Mouse (Mus musculus) brain, adult 2 months (tissue): ENCODE data around the gene Cyp1a2.
A peak's percentile ranks its signal among the peaks of the same experiment; 100 is the strongest.
"Not testable (repeated sequence)": the region's sequence is repeated elsewhere in the genome, so short reads cannot be mapped to it uniquely, and the experiment has no call there.

Experiments used
- DNase-seq: peaks from one replicate; pipeline ENCODE4 v3.0.0; 2011; ENCODE audit warnings: low read depth, low spot score

Cyp1a2 gene

DNA sequence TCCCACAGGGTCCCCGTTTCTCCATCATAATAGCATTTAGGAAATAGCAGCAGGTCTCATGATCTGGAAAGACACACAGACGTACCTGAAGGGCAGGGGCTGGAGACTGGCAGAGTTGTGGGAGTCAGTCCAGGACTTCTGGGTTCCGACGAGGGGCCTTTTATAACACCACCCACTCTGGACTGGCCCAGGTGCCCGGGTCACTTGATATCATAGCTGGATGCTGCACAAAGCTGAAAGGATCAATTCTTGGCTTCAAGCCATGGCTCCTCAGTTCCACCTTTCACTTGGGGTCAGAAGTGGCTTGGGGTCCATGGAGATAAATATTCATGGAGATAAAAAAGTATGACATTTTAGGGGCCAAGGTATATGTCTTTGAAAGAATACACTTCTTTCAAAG is at the start of gene Cyp1a2:
TSS of gene Cyp1a2 (minus strand) at position 184 of the 400 bp plus-strand sequence.
- no peak for DNase-seq

DNA sequence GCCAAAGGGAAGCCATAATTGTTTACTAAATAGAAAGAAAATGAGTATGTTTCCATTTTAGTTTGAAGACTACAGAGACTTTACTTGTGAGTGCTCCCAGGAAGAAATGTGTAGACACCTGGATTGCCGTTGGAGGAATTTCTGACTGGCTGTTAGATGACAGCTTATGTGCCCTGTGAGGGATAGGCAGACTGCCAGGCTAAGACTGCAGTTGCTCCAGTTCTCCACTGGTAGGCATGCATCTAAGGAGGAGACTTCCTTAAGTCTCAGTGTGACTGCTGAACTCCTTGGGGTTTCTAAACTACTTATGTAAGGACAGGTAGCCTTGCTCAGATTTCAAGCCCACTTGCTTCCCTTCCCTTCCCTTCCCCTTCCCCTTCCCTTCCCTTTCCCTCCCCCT is 44.8 kb upstream of the Cyp1a2 start:
- DNase-seq, result peak; percentile 84

GRCm38 (mm10) chr9:57724701-57725100 is 41.2 kb upstream of the Cyp1a2 start:
- DNase-seq, result no peak

GRCm38 (mm10) chr9:57723796-57724195 is 40.3 kb upstream of the Cyp1a2 start:
- DNase-seq, result peak; percentile 25

- peak; percentile 80 for DNase-seq
Observed at GRCm38 (mm10) chr9:57723315-57723715, 39.8 kb upstream of the Cyp1a2 start.

DNA sequence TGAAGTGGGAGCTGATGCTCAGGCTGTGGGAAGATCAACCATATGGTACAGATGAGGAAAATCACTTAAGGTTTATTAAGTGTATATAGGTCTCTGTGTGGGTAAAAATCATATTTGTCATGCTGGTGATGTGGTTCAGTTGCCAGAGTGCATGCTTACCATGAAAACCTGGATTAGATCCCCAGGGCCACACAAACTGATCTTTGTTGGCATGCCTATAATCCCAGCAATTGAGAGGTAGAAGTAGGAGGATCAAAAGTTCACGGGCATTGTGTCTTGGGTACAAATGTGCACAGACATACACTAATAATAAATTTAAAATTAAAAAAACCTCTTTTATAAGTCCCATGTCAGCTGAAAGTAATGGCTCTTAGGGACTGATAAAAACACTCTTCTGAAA is 38.9 kb upstream of the Cyp1a2 start:
- no peak for DNase-seq

- DNase-seq, result no peak
Observed at GRCm38 (mm10) chr9:57720736-57721135, 37.2 kb upstream of the Cyp1a2 start.

GRCm38 (mm10) chr9:57718408-57718807 is 34.9 kb upstream of the Cyp1a2 start:
- DNase-seq, result peak; percentile 75

DNA sequence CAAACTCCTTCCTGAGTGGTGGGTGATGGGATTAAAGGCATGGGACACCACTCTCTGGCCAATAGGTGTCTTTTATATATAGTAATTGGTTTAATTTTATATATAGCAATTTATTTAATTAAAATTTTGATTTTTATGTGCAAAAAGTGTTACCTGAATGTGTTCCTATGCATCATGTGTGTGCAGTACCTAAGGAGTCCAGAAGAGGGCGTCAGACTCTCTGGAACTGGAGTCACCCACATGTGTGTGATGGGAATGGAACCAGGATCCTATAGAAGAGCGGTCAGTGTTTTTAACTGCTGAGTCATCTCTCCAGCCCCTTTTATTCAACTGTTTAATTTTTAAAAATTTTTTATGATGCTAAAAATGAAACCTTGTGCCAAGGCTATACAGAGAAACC is 28.7 kb upstream of the Cyp1a2 start:
- DNase-seq, result no peak

DNA sequence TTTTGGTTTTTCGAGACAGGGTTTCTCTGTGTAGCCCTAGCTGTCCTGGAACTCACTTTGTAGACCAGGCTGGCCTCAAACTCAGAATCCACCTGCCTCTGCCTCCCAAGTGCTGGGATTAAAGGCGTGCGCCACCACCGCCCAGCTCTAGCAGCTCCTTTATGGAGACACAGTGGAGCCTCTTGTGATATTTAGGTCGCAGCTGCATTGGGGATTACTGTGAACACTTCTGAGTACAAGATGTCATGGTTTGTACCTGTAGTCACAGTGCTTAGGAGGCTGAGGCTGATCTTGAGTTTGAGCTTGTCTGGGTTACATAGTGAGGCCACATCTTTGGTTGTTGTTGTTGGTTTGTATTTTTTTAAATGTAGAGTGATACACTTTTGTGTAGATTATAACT is 26.7 kb upstream of the Cyp1a2 start:
- DNase-seq, result not testable (repeated sequence)

- peak; percentile 74 for DNase-seq
Observed at GRCm38 (mm10) chr9:57708720-57709274, 25.3 kb upstream of the Cyp1a2 start.

- DNase-seq, result peak; percentile 86
Observed at GRCm38 (mm10) chr9:57708068-57708719, 24.7 kb upstream of the Cyp1a2 start, which contains the start of gene Edc3. TSS of gene Edc3 (plus strand) at chr9:57708540.

GRCm38 (mm10) chr9:57706496-57706895 is 23.0 kb upstream of the Cyp1a2 start:
- peak; percentile 12 for DNase-seq

- peak; percentile 73 for DNase-seq
Observed at GRCm38 (mm10) chr9:57698466-57699150, 15.1 kb upstream of the Cyp1a2 start.

DNA sequence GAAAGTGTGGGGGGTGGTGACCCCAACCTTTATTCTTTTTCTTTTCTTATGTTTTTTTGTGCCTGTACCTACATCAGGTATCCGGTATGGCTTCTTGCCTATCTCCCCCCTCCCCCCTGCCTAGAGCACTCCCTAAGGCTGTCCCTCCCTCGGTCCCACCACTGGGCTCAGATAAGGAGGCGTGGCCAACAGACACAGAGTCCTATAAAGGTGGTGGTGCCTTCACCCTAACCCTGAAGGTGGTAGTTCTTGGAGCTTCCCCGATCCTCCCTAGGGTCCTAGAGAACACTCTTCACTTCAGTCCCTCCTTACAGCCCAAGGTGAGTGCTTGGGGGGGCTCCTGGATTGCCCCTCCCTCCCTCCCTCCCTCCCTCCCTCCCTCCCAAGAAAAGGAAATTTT is 13.9 kb upstream of the Cyp1a2 start:
- no peak for DNase-seq

- peak; percentile 80 for DNase-seq
Observed at GRCm38 (mm10) chr9:57696380-57697285, 13.1 kb upstream of the Cyp1a2 start.

- no peak for DNase-seq
Observed at GRCm38 (mm10) chr9:57694108-57694507, 10.6 kb upstream of the Cyp1a2 start.

- no peak for DNase-seq
Observed at GRCm38 (mm10) chr9:57688606-57689005, 5.1 kb upstream of the Cyp1a2 start.

DNA sequence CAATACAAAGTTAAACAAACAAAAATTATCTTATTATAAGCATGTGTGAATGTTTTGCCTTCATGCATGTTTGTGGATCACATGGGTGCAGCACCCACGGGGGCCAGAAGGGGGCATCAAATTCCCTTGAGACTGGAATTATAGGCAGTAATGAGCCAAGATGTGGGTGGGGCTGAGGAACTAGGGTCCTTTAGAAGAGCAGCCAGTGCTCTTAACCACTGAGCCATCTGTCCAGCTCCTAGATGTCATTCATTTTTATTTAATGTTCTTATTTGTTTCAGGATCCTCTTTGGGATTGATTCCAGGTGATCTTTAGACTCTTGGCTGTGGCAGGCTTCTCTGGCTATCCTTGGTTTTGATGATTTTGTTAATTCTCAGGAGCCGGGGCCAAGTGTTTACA is 4.7 kb upstream of the Cyp1a2 start:
- no peak for DNase-seq

GRCm38 (mm10) chr9:57687751-57688150 is 4.2 kb upstream of the Cyp1a2 start, which contains the start of gene Cyp1a1:
TSS of gene Cyp1a1 (plus strand) at chr9:57687928.
- no peak for DNase-seq

DNA sequence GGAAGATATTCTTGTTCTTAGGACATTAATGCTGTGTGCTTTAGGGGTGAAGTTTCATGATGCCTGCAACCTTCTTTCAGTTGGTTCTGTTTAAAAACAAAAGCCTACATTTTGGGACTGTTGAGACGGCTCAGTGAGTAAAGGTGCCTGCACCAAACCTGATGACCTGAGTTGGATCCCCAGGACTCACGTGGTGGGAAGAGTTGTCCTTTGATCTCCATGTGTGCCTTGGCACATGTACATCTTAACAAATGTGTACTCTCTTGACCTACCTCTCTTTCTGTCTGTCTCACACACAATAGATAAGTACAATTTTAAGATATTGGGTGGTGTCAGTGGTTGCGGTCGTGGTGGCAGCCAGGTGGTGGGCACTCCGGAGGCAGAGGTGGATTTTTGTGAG is 2.5 kb upstream of the Cyp1a2 start:
- DNase-seq, result no peak

DNA sequence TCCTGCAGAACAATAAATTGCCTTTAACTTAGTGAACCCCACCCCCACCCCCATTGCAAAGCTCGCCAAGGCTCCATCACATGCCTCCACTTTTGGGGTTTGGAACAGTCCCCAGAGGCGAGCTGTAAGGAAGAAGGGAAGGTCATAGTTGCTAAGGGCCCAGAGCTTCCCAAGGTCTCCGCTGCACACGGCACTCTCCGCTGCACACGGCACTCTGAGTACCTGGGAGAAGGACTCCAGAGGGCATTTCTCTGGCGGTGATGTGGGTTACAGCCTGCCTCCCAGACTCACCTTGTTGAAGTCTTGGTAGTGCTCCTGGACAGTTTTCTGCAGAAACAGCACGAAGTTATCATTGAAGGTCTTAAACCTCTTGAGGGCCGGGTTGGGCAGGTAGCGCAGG is 2.1 kb downstream of the Cyp1a2 start:
- no peak for DNase-seq
